Mouse (Mus musculus): Measurements from ENCODE around the gene Hoxa6. TPM values are rescaled to one million over a fixed set of nuclear protein-coding genes. Genes with fewer than 3 reads are reported as not detected.

The Hoxa6 gene
- polyA plus RNA-seq, 1 experiment from 2014 or later, result 20.3 TPM

DNA sequence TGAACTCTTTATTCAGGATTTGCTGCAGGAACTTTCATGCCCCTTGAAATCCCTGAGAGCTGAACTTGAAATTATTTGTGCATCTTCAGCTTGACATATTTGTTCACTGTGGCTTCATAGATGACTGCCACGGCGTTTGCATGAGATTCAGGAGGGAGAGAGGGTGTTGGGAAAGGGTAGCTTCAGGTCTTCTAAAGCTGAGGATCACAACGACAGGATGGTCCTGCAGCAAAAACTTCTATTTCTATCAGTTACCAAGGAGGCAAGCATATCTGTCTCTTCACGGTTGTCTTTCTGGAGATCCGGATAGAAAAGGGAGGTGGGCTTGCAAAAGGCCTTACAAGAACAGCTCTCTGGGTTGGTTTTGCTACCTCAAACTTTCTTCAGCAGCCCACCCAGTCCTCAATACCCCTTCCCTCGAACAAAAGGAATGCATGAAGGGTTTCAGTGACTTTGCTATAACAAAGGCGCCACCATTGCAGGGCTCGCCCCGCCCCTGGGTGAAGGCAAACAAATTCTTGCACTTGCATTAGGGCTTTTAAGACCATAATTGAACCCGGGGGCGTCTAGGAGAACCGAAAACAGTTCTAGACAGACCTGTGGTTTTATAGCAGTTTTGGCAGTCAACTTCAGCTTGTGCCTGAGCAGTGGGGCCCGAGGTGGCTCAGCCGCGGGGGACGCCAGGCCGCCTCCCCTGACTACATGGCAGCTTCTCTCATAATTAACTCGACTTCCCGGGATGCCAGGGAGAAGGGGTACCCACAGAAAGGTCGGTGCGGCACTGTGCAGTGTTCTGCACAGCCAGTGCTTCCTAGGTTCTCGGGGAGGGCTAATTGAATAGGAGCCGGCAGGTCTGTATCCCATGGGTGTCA lies 39.5 kb upstream of the Hoxa6 start:
- Histone ChIP-seq H3K9me3 (no peaks in the 10 kb centered on the region), H3K9ac (peak overlapping the region; percentile 55), H3K27ac (replicated peaks) (peak overlapping the region; percentile 69), H3K27me3 (peaks cover 98% of the 10 kb centered on the region), H3K4me1 (replicated peaks) (peaks cover 4% of the 10 kb centered on the region), H3K4me3 (peak overlapping the region; percentile 25), H3K4me2 (peak overlapping the region; percentile 42), H3K36me3 (no peaks in the 10 kb centered on the region)
- 1% methylated on average over 23 of the region's 23 CpGs for WGBS
- ATAC-seq (ENCODE audit: low read depth), result no peak

DNA sequence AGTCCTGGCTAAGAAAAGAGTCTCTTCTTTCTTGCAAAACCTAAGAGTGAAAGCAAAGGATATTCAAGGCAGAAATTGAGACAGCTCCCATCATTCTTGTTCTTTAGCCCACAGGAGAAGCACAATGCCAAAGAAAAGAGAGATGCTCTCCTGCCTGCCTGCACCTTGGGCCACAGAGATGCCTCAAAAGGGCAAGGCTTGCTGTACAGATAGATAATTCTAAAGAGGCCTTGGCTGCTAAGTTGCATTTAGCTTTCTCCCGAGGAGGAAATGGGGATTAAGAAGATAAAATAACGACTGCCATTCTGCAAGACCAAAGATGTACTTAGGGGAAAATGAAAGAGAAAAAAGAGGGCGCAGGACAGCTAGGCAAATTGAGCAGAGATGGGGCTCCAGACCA lies 38.4 kb upstream of the Hoxa6 start:
- H3K27ac ChIP-seq (replicated peaks), result peak overlapping the region; percentile 78; the same call in 1 of the 2 replicates
- peak overlapping the region; percentile 49 for H3K4me2 ChIP-seq
- ATAC-seq (ENCODE audit: low read depth), result no peak
- H3K4me1 ChIP-seq (replicated peaks), result peaks cover 4% of the 10 kb centered on the region
- H3K36me3 ChIP-seq, result no peaks in the 10 kb centered on the region
- H3K4me3 ChIP-seq, result peak overlapping the region; percentile 38
- H3K27me3 ChIP-seq, result peaks cover 98% of the 10 kb centered on the region
- H3K9ac ChIP-seq, result peak overlapping the region; percentile 71
- WGBS, result 5% methylated on average over 3 of the region's 3 CpGs
- no peaks in the 10 kb centered on the region for H3K9me3 ChIP-seq

DNA sequence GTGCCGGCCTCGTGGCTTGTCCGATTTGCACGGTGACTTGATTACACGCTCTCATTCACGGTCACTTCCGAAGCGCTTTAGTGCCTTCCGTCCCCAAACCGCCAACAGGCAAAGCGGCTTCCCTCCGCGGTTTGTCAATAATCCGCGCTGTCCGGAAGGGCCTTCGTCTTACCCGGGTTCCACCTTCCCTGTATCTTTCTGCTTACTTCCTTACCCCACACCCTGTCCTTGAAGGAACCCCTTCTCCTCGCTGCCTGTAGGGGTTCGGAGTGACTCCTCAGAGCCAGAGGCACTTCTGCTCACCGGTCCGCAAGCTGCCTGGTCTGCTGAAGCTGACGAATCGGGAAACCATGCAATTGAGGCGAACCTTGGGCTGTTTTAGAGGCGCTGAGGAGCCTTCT lies 37.9 kb upstream of the Hoxa6 start:
- peak overlapping the region; percentile 38 for H3K4me3 ChIP-seq
- peaks cover 98% of the 10 kb centered on the region for H3K27me3 ChIP-seq
- peak overlapping the region; percentile 49 for H3K4me2 ChIP-seq
- H3K27ac ChIP-seq (replicated peaks), result peak overlapping the region; percentile 78
- ATAC-seq (ENCODE audit: low read depth), result no peak
- peaks cover 4% of the 10 kb centered on the region for H3K4me1 ChIP-seq (replicated peaks)
- H3K9ac ChIP-seq, result peak overlapping the region; percentile 71
- no peaks in the 10 kb centered on the region for H3K9me3 ChIP-seq
- H3K36me3 ChIP-seq, result no peaks in the 10 kb centered on the region
- WGBS, result under 1% methylated on average over 26 of the region's 26 CpGs

DNA sequence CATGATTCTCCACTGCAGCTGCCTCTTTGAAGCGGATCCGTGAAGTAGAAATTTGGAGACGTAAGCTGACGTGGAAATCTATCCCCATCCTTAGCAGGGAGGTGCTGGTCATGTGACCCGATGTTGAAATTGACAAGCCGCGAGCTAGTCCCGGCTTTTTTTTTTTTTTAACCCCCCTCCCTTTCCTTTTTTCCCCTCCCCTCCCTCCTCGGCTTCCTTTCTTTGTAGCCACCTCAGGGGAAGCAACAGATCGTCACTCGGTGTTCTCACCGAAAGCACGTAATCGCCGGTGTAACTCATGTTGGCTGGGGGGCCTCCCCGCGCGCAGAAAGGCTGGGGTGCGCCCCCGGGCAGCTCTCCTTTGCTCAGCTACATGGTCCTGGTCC lies 37.2 kb upstream of the Hoxa6 start, which contains the start of gene Hoxa11:
TSS of gene Hoxa11 (minus strand) at position 54 of the 386 bp plus-strand sequence.
- Histone ChIP-seq H3K4me1 (replicated peaks) (peaks cover 11% of the 10 kb centered on the region), H3K27me3 (peaks cover 98% of the 10 kb centered on the region), H3K4me3 (peak within 1 kb of the TSS; percentile 38), H3K36me3 (no peaks in the 10 kb centered on the region), H3K9ac (peak within 1 kb of the TSS; percentile 71), H3K9me3 (no peaks in the 10 kb centered on the region), H3K27ac (replicated peaks) (peak within 1 kb of the TSS; percentile 78), H3K4me2 (peak within 1 kb of the TSS; percentile 49)
- no peak for ATAC-seq (ENCODE audit: low read depth)
- WGBS, result 1% methylated on average over 20 of the region's 20 CpGs

DNA sequence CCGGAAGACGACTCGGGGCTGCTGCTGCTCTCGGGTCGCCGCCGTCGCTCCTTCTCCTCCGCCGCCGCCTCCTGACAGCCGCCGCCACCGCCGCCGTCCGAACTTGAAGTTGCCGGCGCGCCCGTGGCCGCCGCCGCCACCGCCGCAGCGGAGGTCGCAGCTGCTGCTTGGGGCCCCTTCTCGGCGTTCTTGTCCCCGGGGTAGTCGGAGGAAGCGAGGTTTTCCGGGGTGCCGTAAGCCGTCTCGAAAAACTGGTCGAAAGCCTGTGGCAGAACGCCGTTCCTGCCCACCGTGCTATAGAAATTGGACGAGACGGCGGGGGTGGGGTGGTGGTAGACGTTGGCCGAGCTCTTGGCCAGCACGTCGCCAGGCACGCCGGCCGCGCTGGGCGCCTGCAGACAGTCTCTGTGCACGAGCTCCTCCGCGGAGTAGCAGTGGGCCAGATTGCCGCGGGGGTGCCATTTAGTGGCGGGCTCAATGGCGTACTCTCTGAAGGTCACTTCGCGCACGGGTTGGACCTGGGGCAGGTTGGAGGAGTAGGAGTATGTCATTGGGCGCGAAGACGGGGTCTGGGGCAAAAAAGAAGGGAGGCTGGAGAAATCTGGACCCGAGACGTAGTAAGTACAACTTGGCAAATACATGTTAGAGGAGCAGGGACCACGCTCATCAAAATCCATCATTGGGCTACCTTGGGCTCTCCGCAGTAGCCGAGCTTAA lies 36.7 kb upstream of the Hoxa6 start:
- no peak for ATAC-seq (ENCODE audit: low read depth)
- under 1% methylated on average over 71 of the region's 71 CpGs for WGBS
- Histone ChIP-seq H3K4me1 (replicated peaks) (peaks cover 14% of the 10 kb centered on the region), H3K36me3 (no peaks in the 10 kb centered on the region), H3K27me3 (peaks cover 98% of the 10 kb centered on the region), H3K9me3 (no peaks in the 10 kb centered on the region), H3K4me3 (peak overlapping the region; percentile 38), H3K27ac (replicated peaks) (peak overlapping the region; percentile 78), H3K9ac (peak overlapping the region; percentile 71), H3K4me2 (peak overlapping the region; percentile 49)

DNA sequence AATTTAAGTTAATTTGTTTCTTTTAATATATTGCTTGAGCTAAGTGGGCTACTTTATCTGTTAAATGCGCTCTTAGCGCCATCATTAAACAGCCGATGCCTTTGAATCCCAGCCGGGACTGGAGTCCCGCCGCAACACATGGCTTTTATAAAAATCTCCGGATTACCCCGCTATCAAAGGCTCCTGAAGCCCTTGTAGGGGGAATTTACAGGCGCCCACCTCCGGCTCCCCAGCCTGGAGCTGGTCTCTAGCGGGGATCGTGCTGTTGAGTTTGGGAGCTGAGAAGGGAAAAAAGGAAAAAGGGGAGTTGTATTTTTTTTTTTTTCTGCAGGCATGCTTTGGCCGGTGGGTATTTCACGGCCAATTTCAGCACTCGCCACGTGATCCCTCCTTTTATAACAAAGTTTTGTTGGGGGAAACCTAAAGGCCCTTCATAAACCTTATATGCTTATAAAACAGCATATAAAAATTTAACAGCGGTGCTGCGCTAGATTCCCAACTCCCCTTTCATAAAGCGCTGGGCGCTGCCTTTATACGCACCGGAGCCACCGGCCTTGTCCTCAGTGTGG lies 36.0 kb upstream of the Hoxa6 start:
- peak overlapping the region; percentile 49 for H3K4me2 ChIP-seq

DNA sequence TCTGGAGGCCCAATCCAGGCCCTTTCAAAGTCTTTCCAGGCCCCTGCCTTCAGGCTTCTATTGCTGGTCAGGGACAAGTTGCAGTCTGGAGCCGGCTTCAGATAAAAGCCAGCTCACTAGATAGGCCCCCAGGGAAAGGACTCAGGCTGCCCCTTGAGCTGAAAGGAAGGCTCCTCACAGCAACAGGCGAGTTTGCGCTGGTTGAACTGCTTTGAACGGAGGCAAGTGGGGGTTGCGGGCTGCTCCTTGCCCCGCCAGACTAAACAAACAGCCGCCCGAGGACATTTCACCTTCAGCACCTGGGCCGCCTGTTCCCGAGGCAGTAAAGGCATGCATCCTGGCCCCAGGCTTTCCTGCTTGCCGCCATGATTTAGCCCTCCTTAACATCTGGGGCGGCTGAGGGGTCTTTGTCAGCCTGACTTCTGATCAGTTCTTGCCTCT lies 35.2 kb upstream of the Hoxa6 start:
- Histone ChIP-seq H3K27ac (replicated peaks) (peak overlapping the region; percentile 56), H3K27me3 (peaks cover 89% of the 10 kb centered on the region), H3K36me3 (no peaks in the 10 kb centered on the region), H3K4me1 (replicated peaks) (peaks cover 14% of the 10 kb centered on the region), H3K9me3 (no peaks in the 10 kb centered on the region), H3K9ac (peak overlapping the region; percentile 71), H3K4me2 (peak overlapping the region; percentile 49), H3K4me3 (peak overlapping the region; percentile 38)
- WGBS, result 7% methylated on average over 12 of the region's 12 CpGs
- no peak for ATAC-seq (ENCODE audit: low read depth)

More for the DNA sequence above, 36.0 kb upstream of the Hoxa6 start:
- Histone ChIP-seq H3K27me3 (peaks cover 96% of the 10 kb centered on the region), H3K4me1 (replicated peaks) (peaks cover 14% of the 10 kb centered on the region), H3K9me3 (no peaks in the 10 kb centered on the region), H3K9ac (peak overlapping the region; percentile 71), H3K27ac (replicated peaks) (peak overlapping the region; percentile 78), H3K36me3 (no peaks in the 10 kb centered on the region), H3K4me3 (peak overlapping the region; percentile 38)
- no peak for ATAC-seq (ENCODE audit: low read depth)
- 2% methylated on average over 23 of the region's 23 CpGs for WGBS

DNA sequence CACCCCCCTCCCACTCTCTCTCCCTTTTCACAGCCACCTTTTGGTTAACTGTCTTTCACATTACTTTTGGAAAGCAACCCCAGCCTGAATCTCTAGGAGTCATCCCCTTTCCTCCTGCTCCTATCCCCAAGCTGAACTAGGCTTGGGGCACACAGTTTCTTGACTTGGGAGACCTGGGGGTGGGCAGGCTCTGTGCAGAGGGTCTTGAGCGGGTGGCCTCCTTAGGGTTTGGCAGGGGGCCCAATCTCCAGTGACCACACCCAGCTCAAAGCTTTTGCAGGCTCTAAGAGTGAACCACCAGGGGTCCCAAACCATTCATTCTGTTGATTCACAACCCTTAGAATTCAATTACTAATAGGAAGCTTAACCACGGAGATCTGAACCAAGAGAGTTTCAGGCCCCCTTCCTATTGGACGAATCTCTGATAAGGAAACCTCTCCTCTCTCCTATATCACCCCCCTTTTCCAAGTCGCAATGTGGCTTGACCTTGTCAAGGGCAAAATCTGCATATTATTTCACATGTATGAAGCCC lies 34.3 kb upstream of the Hoxa6 start:
- H3K36me3 ChIP-seq, result no peaks in the 10 kb centered on the region
- peak overlapping the region; percentile 38 for H3K4me3 ChIP-seq
- ATAC-seq (ENCODE audit: low read depth), result no peak
- peaks cover 14% of the 10 kb centered on the region for H3K4me1 ChIP-seq (replicated peaks)
- H3K9ac ChIP-seq, result peak overlapping the region; percentile 0; the same call in 1 of the 2 replicates
- peak overlapping the region; percentile 49 for H3K4me2 ChIP-seq
- 0 out of 2 replicates have a peak overlapping the region, but pooled peaks have one; percentile 56 for H3K27ac ChIP-seq (replicated peaks)
- no peaks in the 10 kb centered on the region for H3K9me3 ChIP-seq
- WGBS, result 5% methylated on average over 4 of the region's 4 CpGs
- H3K27me3 ChIP-seq, result peaks cover 85% of the 10 kb centered on the region

DNA sequence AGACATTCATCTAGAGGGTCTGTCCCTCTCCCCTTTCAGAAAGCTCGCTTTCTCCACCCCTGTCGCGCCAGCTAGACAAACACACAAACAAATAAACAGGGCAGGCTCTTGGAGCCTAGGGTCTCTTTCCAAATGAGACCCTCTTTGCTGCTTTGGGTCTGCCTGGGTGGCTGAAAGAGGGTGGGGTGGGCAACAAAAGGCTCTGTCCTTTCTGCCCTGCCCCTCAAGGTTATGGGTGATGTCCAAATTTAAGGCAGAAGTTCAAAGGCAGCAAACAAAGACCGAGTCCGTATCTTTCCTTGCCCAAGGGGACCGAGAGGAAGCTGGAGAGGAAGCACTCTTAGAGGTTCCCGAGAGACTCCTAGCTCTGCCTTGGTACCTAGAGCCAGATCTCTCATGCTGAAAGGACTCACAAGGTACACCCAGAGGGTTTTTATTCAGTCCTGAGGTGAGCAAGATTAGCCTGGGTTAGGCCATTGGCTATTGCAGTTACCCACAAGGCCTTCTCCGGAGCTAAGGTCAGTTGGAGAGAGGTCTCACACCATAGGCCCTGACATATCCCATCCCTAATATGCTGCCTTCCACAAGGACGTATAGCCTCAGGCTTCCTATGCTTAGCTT lies 32.6 kb upstream of the Hoxa6 start:
- ATAC-seq (ENCODE audit: low read depth), result no peak
- 6% methylated on average over 9 of the region's 9 CpGs for WGBS
- Histone ChIP-seq H3K4me3 (peak overlapping the region; percentile 59), H3K9ac (peak overlapping the region; percentile 97), H3K4me1 (replicated peaks) (peaks cover 18% of the 10 kb centered on the region), H3K27me3 (peaks cover 86% of the 10 kb centered on the region), H3K36me3 (no peaks in the 10 kb centered on the region), H3K4me2 (peak overlapping the region; percentile 97), H3K9me3 (no peaks in the 10 kb centered on the region), H3K27ac (replicated peaks) (peak overlapping the region; percentile 93)

DNA sequence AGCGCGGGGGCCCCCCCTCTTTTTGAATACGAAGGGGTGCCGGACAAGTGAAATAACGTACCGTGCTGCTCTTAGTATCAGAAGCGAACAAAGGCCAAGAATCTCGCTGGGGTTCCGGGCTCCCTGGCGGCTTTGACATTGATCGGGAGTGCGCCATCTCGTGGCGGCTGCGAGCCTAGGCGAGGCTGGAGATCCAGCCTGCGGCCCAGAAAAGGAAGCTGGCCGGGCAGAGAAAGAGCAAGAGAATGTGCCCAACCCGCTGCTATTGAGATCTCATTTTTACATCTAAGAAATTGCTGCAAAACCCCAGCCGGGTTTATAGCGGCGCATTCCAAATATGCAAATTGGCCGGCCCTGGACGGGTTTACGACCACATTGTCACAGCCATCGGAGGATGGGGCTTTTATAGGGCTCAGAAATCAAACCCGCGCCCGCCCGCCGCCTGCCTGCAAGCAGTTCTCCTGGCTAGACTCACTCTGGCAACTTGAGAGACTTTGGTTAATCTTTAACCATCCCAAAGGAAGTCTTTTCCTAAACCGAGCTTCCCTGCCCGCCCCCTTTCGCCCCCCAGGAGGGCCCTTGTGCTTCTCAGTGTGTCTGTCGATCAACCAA lies 32.0 kb upstream of the Hoxa6 start, which contains the start of gene Hoxa10:
TSS of gene Hoxa10 (minus strand) at position 466 of the 612 bp plus-strand sequence.
- H3K4me3 ChIP-seq, result peak within 1 kb of the TSS; percentile 59
- peak; percentile 61 for ATAC-seq (ENCODE audit: low read depth)

More for the DNA sequence above, 32.0 kb upstream of the Hoxa6 start, which contains the start of gene Hoxa10:
- Histone ChIP-seq H3K36me3 (no peaks in the 10 kb centered on the region), H3K4me2 (peak within 1 kb of the TSS; percentile 97), H3K9me3 (no peaks in the 10 kb centered on the region), H3K4me1 (replicated peaks) (peaks cover 24% of the 10 kb centered on the region), H3K27ac (replicated peaks) (peak within 1 kb of the TSS; percentile 93), H3K27me3 (peaks cover 86% of the 10 kb centered on the region), H3K9ac (peak within 1 kb of the TSS; percentile 97)
- WGBS, result under 1% methylated on average over 35 of the region's 35 CpGs

All from neural tube, embryonic 13.5 days (tissue).